Mouse (Mus musculus) 3134 (cell line): Measurements from ENCODE around the gene Hist1h1d.
"Not testable (repeated sequence)": the region's sequence is repeated elsewhere in the genome, so short reads cannot be mapped to it uniquely, and the experiment has no call there.

Experiments used
- DNase-seq: peaks from one replicate; pipeline ENCODE4 v3.0.0-alpha.2; 2011; ENCODE audit warnings: low spot score; ENCODE audit not compliant: insufficient read length; ENCODE audit errors: extremely low read depth

The Hist1h1d gene

GRCm38 (mm10) chr13:23543965-23544786 lies 8.9 kb upstream of the Hist1h1d start, which contains the start of gene Hist1h3f:
Hist1h3f (plus strand) TSS chr13:23544052.
- peak; percentile 92 for DNase-seq

- not testable (repeated sequence) for DNase-seq
Measured at GRCm38 (mm10) chr13:23544787-23545120, 8.3 kb upstream of the Hist1h1d start.

GRCm38 (mm10) chr13:23546694-23547093 lies 6.4 kb upstream of the Hist1h1d start:
- no peak for DNase-seq

GRCm38 (mm10) chr13:23550761-23551145 lies 2.3 kb upstream of the Hist1h1d start:
- DNase-seq, result peak; percentile 53

- DNase-seq, result peak; percentile 91
Measured at GRCm38 (mm10) chr13:23551146-23551834, 1.8 kb upstream of the Hist1h1d start, which contains the start of gene Hist1h4f. Hist1h4f (minus strand) TSS chr13:23551648.

GRCm38 (mm10) chr13:23551931-23552914 lies 839 bp upstream of the Hist1h1d start:
- no peak for DNase-seq

GRCm38 (mm10) chr13:23554393-23554792 lies 1.3 kb downstream of the Hist1h1d start:
- DNase-seq, result no peak

- peak; percentile 94 for DNase-seq
Measured at GRCm38 (mm10) chr13:23554925-23555838, 2.1 kb downstream of the Hist1h1d start.

GRCm38 (mm10) chr13:23555839-23556416 lies 2.9 kb downstream of the Hist1h1d start:
- DNase-seq, result peak; percentile 58

- DNase-seq, result no peak
Measured at GRCm38 (mm10) chr13:23556906-23557305, 3.8 kb downstream of the Hist1h1d start.

- not testable (repeated sequence) for DNase-seq
Measured at GRCm38 (mm10) chr13:23560699-23561098, 7.6 kb downstream of the Hist1h1d start.

- DNase-seq, result not testable (repeated sequence)
Measured at GRCm38 (mm10) chr13:23561531-23561882, 8.4 kb downstream of the Hist1h1d start.

- DNase-seq, result peak; percentile 93
Measured at GRCm38 (mm10) chr13:23561883-23562659, 9.0 kb downstream of the Hist1h1d start, which contains the start of gene Hist1h3e. Hist1h3e (minus strand) TSS chr13:23562369.

- peak; percentile 52 for DNase-seq
Measured at GRCm38 (mm10) chr13:23562699-23563462, 9.8 kb downstream of the Hist1h1d start.

GRCm38 (mm10) chr13:23564482-23564881 lies 11.4 kb downstream of the Hist1h1d start:
- DNase-seq, result no peak

- peak; percentile 74 for DNase-seq
Measured at GRCm38 (mm10) chr13:23570261-23571021, 17.4 kb downstream of the Hist1h1d start.

- DNase-seq, result peak; percentile 95
Measured at GRCm38 (mm10) chr13:23571022-23571503, 18.0 kb downstream of the Hist1h1d start, which contains the start of the genes Hist1h2ae and Hist1h2bg. Hist1h2ae (minus strand) TSS chr13:23571220. Hist1h2bg (plus strand) TSS chr13:23571396.
